Mouse (Mus musculus) hindbrain, embryonic 10.5 days (tissue): ENCODE results near the gene Glud1. TPM values are rescaled to one million over a fixed set of nuclear protein-coding genes. Genes with fewer than 3 reads are reported as not detected.
"Not testable (repeated sequence)": the region's sequence is repeated elsewhere in the genome, so short reads cannot be mapped to it uniquely, and the experiment has no call there.

Experiments
- DNase-seq: peaks from one replicate; pipeline ENCODE4 v3.0.0-alpha.2; 2017; ENCODE audit warnings: low spot score
- H3K27ac ChIP-seq: fragments of 300-500 bp; sonication (generic); 2 replicates; pipeline ENCODE4 v1.5.1; 2016; ENCODE audit warnings: mild to moderate bottlenecking, moderate library complexity
- H3K27me3 ChIP-seq: fragments of 300-500 bp; sonication (generic); 2 replicates; pipeline ENCODE4 v1.6.1; 2016; ENCODE audit warnings: mild to moderate bottlenecking; ENCODE audit not compliant: poor library complexity, insufficient read depth, severe bottlenecking
- H3K36me3 ChIP-seq: fragments of 300-500 bp; sonication (generic); 2 replicates; pipeline ENCODE4 v1.6.1; 2016; ENCODE audit warnings: mild to moderate bottlenecking, moderate library complexity
- H3K4me1 ChIP-seq: fragments of 300-500 bp; sonication (generic); replicated peaks from 2 replicates; pipeline ENCODE4 v1.6.1; 2016; ENCODE audit warnings: mild to moderate bottlenecking
- H3K4me3 ChIP-seq: fragments of 300-500 bp; sonication (generic); 2 replicates; pipeline ENCODE4 v1.5.1; 2016; ENCODE audit warnings: mild to moderate bottlenecking, moderate library complexity
- H3K9me3 ChIP-seq: fragments of 300-500 bp; sonication (generic); 2 replicates; pipeline ENCODE4 v1.6.1; 2016; ENCODE audit warnings: mild to moderate bottlenecking, moderate library complexity
- WGBS: fragments of 180-500 bp; shearing (Covaris S2); methylation state at CpG from one replicate; pipeline ENCODE4 v1.1.7; 2016; 5-methylcytosine and 5-hydroxymethylcytosine counted together
- polyA plus RNA-seq: library from polyadenylated mRNA; unstranded; fragments of >200 nt; fragmentation: Nextera tagmentation; extraction: Ambion mirVana; gene quantifications from 2 replicates; pipeline ENCODE4 v1.2.1, GENCODE M21; 2016

The Glud1 gene
- polyA plus RNA-seq, 1 experiment from 2014 or later, result 82.0 TPM

GRCm38 (mm10) chr14:34297038-34297437 lies 13.5 kb upstream of the Glud1 start:
- no peak overlapping the region for H3K27ac ChIP-seq
- DNase-seq, result no peak
- no peaks in the 10 kb centered on the region for H3K27me3 ChIP-seq
- no peaks in the 10 kb centered on the region for H3K4me1 ChIP-seq
- no peaks in the 10 kb centered on the region for H3K9me3 ChIP-seq
- WGBS, result 67% methylated on average over 4 of the region's 4 CpGs
- H3K4me3 ChIP-seq, result no peak overlapping the region
- H3K36me3 ChIP-seq, result no peaks in the 10 kb centered on the region

DNA sequence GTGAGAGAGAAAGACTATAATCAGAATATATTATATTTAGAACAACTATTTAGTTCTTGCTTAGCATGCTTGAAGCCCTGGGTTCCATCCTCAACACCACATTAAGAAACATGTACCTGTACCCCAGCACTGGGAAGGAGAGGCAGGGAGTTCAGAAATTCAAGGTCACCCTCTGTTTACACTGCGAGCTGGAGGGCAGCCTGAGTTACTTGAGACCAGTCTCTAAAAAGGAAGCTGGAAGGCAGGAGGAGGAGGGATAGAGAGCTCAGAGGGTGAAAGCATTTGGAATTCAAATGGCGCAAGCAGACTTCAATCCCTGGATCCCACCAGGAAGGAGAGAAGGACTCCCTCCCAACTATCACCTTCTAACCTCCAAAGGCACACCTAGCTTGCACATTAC lies 12.9 kb upstream of the Glud1 start:
- no peak overlapping the region for H3K4me3 ChIP-seq
- H3K27ac ChIP-seq, result no peak overlapping the region
- H3K27me3 ChIP-seq, result no peaks in the 10 kb centered on the region
- H3K9me3 ChIP-seq, result no peaks in the 10 kb centered on the region
- 47% methylated on average over 2 of the region's 2 CpGs for WGBS
- no peak for DNase-seq
- no peaks in the 10 kb centered on the region for H3K4me1 ChIP-seq
- no peaks in the 10 kb centered on the region for H3K36me3 ChIP-seq

GRCm38 (mm10) chr14:34298871-34299700 lies 11.4 kb upstream of the Glud1 start:
- no peak overlapping the region for H3K27ac ChIP-seq
- 82% methylated on average over 11 of the region's 11 CpGs for WGBS
- no peaks in the 10 kb centered on the region for H3K9me3 ChIP-seq
- no peaks in the 10 kb centered on the region for H3K27me3 ChIP-seq
- no peak for DNase-seq
- no peaks in the 10 kb centered on the region for H3K36me3 ChIP-seq
- H3K4me1 ChIP-seq, result no peaks in the 10 kb centered on the region
- H3K4me3 ChIP-seq, result no peak overlapping the region

DNA sequence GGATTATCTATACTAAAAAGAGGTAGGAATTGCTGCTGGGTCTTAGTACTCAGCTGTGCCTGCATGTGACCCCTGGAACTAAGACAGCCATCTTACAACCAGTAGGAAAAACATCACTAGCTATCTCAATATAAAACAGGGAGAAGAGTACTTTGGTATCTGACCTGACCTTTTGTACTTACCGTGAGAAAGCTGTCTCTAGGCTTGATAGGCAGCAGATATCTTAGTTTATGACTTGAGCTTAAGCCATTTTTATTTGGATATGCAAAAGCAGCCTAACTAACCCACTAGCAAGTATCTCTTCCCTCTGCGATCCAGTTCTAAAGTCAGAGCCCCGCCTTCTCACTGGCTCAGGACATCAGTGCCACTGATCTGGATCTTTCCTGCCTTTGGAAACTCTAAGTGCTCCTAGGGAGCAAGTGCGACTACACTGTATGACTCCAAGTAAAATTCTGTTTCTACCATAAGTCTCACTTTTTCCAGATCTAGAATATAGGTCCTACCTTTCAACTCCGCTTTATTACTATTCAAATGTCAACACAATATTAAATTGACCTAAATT lies 7.8 kb upstream of the Glud1 start:
- no peak for DNase-seq
- H3K27ac ChIP-seq, result no peak overlapping the region
- H3K36me3 ChIP-seq, result no peaks in the 10 kb centered on the region
- no peaks in the 10 kb centered on the region for H3K4me1 ChIP-seq
- H3K27me3 ChIP-seq, result no peaks in the 10 kb centered on the region
- no peaks in the 10 kb centered on the region for H3K9me3 ChIP-seq
- no peak overlapping the region for H3K4me3 ChIP-seq
- WGBS, result 80% methylated on average over 5 of the region's 5 CpGs

DNA sequence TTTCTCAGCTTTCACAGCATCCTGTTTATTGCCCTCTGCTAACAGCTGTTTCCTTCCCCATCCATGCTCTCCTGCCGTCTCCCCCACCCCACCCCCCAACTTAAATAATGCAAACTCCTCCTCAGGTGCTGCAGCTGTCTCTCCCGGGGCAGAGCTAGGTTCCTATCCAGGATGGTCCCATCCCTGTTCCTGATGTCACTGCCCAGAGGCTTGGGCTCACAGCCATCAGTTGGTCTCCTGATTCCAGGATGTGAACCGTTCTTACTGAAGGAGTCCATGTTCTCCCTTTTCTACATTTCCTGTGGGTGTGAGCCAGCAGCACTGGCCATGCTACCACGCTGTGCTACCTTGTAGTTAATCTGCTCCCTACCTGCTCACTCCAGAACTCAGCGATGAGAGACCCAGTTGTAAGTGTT lies 7.3 kb upstream of the Glud1 start:
- no peak overlapping the region for H3K4me3 ChIP-seq
- 46% methylated on average over 5 of the region's 5 CpGs for WGBS
- no peaks in the 10 kb centered on the region for H3K4me1 ChIP-seq
- no peak overlapping the region for H3K27ac ChIP-seq
- no peaks in the 10 kb centered on the region for H3K27me3 ChIP-seq
- no peaks in the 10 kb centered on the region for H3K9me3 ChIP-seq
- no peak for DNase-seq
- H3K36me3 ChIP-seq, result no peaks in the 10 kb centered on the region

- Histone ChIP-seq H3K36me3 (peaks cover 5% of the 10 kb centered on the region; the same call in 1 of the 2 replicates), H3K27me3 (no peaks in the 10 kb centered on the region), H3K9me3 (no peaks in the 10 kb centered on the region), H3K27ac (no peak overlapping the region), H3K4me3 (no peak overlapping the region; the same call in 1 of the 2 replicates), H3K4me1 (peaks cover 25% of the 10 kb centered on the region)
- 95% methylated on average over 4 of the region's 4 CpGs for WGBS
- no peak for DNase-seq
These were observed 1.3 kb upstream of the Glud1 start for GRCm38 (mm10) chr14:34309266-34309665.

DNA sequence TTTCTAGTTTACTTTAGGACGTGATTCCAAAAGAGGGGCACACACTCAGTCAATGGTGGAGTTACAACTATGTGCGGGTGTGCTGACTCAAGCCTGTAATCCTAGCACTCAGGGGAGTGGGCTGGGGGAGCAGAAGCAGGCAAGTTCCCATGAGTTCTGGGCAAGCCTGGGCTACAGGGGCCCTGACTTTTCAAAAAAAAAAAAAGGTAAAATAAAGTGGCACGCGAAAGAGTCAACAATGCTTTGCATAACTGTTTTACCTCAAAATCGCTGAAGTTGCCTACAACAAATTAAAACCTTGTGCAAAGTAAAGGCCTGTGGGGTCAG lies 657 bp upstream of the Glud1 start:
- 13% methylated on average over 5 of the region's 5 CpGs for WGBS
- H3K27ac ChIP-seq, result peak overlapping the region; percentile 98
- H3K4me3 ChIP-seq, result peak overlapping the region; percentile 95
- H3K9me3 ChIP-seq, result no peaks in the 10 kb centered on the region
- DNase-seq, result no peak
- H3K27me3 ChIP-seq, result no peaks in the 10 kb centered on the region
- H3K4me1 ChIP-seq, result peaks cover 25% of the 10 kb centered on the region
- peaks cover 5% of the 10 kb centered on the region; the same call in 1 of the 2 replicates for H3K36me3 ChIP-seq

DNA sequence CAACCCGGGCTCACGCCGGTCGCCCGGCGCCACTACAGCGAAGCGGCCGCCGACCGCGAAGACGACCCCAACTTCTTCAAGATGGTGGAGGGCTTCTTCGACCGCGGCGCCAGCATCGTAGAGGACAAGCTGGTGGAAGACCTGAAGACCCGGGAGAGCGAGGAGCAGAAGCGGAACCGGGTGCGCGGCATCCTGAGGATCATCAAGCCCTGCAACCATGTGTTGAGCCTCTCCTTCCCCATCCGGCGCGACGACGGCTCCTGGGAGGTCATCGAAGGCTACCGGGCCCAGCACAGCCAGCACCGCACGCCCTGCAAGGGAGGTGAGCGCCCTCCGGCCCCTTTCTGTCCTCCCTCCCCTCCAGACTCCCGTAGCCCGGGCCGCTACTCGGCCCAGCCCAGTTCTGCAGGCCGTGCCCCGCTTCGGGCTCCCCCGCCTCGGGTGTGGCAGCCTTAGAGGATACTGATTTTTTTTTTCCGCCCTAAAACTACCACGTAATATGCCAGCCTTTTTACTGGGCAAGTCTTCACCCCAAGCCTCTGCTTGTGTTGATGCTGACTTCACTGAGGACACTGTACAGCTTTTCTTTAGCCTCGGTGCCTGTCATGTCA lies 599 bp downstream of the Glud1 start:
- WGBS, result under 1% methylated on average over 47 of the region's 47 CpGs
- H3K9me3 ChIP-seq, result no peaks in the 10 kb centered on the region
- DNase-seq, result peak; percentile 70
- peaks cover 6% of the 10 kb centered on the region for H3K36me3 ChIP-seq
- peaks cover 25% of the 10 kb centered on the region for H3K4me1 ChIP-seq
- H3K27me3 ChIP-seq, result no peaks in the 10 kb centered on the region
- peak overlapping the region; percentile 98 for H3K27ac ChIP-seq
- H3K4me3 ChIP-seq, result peak overlapping the region; percentile 95

- H3K27ac ChIP-seq, result peak overlapping the region; percentile 98
- peak overlapping the region; percentile 95 for H3K4me3 ChIP-seq
- DNase-seq, result peak; percentile 5
- no peaks in the 10 kb centered on the region for H3K9me3 ChIP-seq
- no peaks in the 10 kb centered on the region for H3K27me3 ChIP-seq
- WGBS, result 5% methylated on average over 4 of the region's 4 CpGs
- peaks cover 25% of the 10 kb centered on the region for H3K4me1 ChIP-seq
- peaks cover 12% of the 10 kb centered on the region for H3K36me3 ChIP-seq
These were observed 1.2 kb downstream of the Glud1 start for GRCm38 (mm10) chr14:34311691-34312090.

DNA sequence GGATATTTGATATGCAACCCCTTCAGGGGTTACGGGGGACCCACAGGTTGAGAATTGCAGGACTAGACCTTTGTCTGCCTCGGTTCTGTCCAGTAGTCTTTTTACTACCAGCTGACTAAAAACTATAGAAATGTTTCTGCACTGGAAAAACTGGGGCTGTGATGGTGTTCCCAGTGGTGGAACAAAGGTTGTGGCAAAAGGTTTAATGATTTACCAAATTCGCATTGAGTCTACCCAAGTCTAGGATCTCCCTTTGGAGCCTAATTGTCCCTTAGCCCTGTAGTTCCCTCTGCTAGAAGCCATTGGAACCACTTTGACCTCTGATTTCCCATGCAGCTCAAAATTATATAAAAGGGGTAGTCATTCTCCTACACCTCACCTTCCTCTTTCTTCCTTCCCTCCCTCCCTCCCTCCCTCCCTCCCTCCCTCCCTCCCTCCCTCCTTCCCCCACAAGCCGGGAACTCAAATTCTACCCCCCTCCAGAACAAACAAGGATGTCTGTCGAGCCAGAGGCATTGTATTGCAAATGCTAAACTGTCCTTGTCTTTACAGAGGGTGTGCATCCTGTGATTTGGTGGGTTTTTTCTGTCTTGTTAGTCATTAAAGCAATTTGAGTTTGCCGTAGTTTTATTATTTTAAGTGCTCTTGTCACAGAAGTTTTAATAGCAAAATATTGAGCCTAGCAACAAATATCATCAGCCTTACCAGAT lies 2.0 kb downstream of the Glud1 start:
- no peak for DNase-seq
- 18% methylated on average over 6 of the region's 6 CpGs for WGBS
- peaks cover 18% of the 10 kb centered on the region for H3K36me3 ChIP-seq
- H3K4me1 ChIP-seq, result peaks cover 25% of the 10 kb centered on the region
- peak overlapping the region; percentile 95 for H3K4me3 ChIP-seq
- no peaks in the 10 kb centered on the region for H3K9me3 ChIP-seq
- H3K27ac ChIP-seq, result peak overlapping the region; percentile 69
- H3K27me3 ChIP-seq, result no peaks in the 10 kb centered on the region

- Histone ChIP-seq H3K9me3 (no peaks in the 10 kb centered on the region), H3K4me3 (no peak overlapping the region), H3K36me3 (peaks cover 28% of the 10 kb centered on the region), H3K27ac (no peak overlapping the region), H3K27me3 (no peaks in the 10 kb centered on the region), H3K4me1 (peaks cover 25% of the 10 kb centered on the region)
- 95% methylated on average over 3 of the region's 3 CpGs for WGBS
- DNase-seq, result no peak
These were observed 3.1 kb downstream of the Glud1 start for GRCm38 (mm10) chr14:34313612-34314011.

DNA sequence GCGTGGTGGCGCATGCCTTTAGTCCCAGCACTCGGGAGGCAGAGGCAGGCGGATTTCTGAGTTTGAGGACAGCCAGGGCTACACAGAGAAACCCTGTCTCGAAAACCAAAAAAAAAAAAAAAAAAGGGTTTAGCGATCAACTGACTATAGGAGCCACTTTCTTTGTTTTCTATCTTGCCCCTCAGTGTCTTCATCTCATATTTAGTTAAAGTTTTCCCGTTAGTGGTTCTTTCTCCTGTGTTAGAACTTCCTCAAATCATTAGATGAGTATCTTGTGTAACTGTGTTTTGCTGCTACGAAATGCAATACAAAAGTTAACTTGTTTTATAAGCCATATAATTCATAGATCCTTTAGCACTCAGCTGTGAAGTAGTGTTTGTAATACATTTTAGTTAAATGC lies 3.9 kb downstream of the Glud1 start:
- H3K36me3 ChIP-seq, result peaks cover 35% of the 10 kb centered on the region
- peaks cover 25% of the 10 kb centered on the region for H3K4me1 ChIP-seq
- not testable (repeated sequence) for H3K4me3 ChIP-seq, H3K27ac ChIP-seq, H3K9me3 ChIP-seq, H3K27me3 ChIP-seq, DNase-seq
- WGBS, result 93% methylated on average over 8 of the region's 8 CpGs

- DNase-seq, result no peak
- Histone ChIP-seq H3K4me1 (peaks cover 25% of the 10 kb centered on the region), H3K36me3 (peaks cover 40% of the 10 kb centered on the region), H3K27ac (no peak overlapping the region), H3K27me3 (no peaks in the 10 kb centered on the region), H3K9me3 (no peaks in the 10 kb centered on the region), H3K4me3 (no peak overlapping the region)
- WGBS, result 91% methylated on average over 3 of the region's 3 CpGs
These were observed 4.3 kb downstream of the Glud1 start for GRCm38 (mm10) chr14:34314796-34315195.
